Mouse (Mus musculus): ENCODE measurements around the gene Gsn.

- no peak for TF ChIP-seq CTCF (conservative IDR thresholded peaks at IDR 0.05 in 1 of 2, IDR thresholded peaks at IDR 0.05 in 1 of 2; ENCODE audit: low read depth in 2 of 2, low read length in 2 of 2)
- no peak for TF ChIP-seq POLR2AphosphoS2 (IDR thresholded peaks at IDR 0.05; ENCODE audit: low read depth, low read length)
- no peak for TF ChIP-seq POLR2A (IDR thresholded peaks at IDR 0.05; ENCODE audit: low read depth, low read length)
- TF ChIP-seq MAX (IDR thresholded peaks at IDR 0.05; ENCODE audit: low read length), result no peak
- no peak for TF ChIP-seq ZNF384 (IDR thresholded peaks at IDR 0.05; ENCODE audit: low read depth, low read length)
- no peak for TF ChIP-seq MEF2A (IDR thresholded peaks at IDR 0.05; ENCODE audit: borderline replicate concordance, low read depth, low read length)
- TF ChIP-seq BHLHE40 (IDR thresholded peaks at IDR 0.05; ENCODE audit: low read depth, low read length), result no peak
- no peak for TF ChIP-seq IRF4 (IDR thresholded peaks at IDR 0.05; ENCODE audit: low read depth, low read length)
- no peak for TF ChIP-seq EP300 (IDR thresholded peaks at IDR 0.05; ENCODE audit: low read length)
- no peak for TF ChIP-seq NELFE (IDR thresholded peaks at IDR 0.05; ENCODE audit: low read depth, low read length)
- no peak for TF ChIP-seq CHD2 (IDR thresholded peaks at IDR 0.05; ENCODE audit: low read length)
- TF ChIP-seq USF1 (IDR thresholded peaks at IDR 0.05; ENCODE audit: low read depth, low read length), result no peak
- no peak for TF ChIP-seq ETS1 (conservative IDR thresholded peaks at IDR 0.05; ENCODE audit: low read depth, low read length)
- no peak for TF ChIP-seq SMC3 (IDR thresholded peaks at IDR 0.05; ENCODE audit: low read depth, low read length)
Observed at GRCm38 (mm10) chr2:35247763-35248162, 8.4 kb upstream of the Gsn start.
